Mouse (Mus musculus) liver, embryonic 14.5 days (tissue): ENCODE measurements around the gene Olfr1312. TPM values are rescaled to one million over a fixed set of nuclear protein-coding genes. Genes with fewer than 3 reads are reported as not detected.

Experiments
- ATAC-seq: fragments of 200-750 bp; cut with Nextera tagmentation; 2 replicates; pipeline ENCODE4 v1.8.0; 2017; ENCODE audit warnings: moderate number of reproducible peaks, mild to moderate bottlenecking, moderate library complexity; ENCODE audit not compliant: insufficient read depth
- DNase-seq, 3 experiments: peaks; one replicate each; pipeline ENCODE4 v3.0.0-alpha.2; 2012 to 2013; ENCODE audit warnings: low read depth in 3 of 3, low spot score in 3 of 3
- H3K27ac ChIP-seq: fragments of 300-500 bp; sonication (generic); 2 replicates; pipeline ENCODE4 v1.5.1; 2014; ENCODE audit warnings: moderate library complexity, mild to moderate bottlenecking, control low read depth, inconsistent platforms
- H3K27me3 ChIP-seq: fragments of 300-500 bp; sonication (generic); 2 replicates; pipeline ENCODE4 v1.6.1; 2014; ENCODE audit warnings: mild to moderate bottlenecking, low read length, moderate library complexity; ENCODE audit not compliant: control insufficient read depth, insufficient read depth
- H3K36me3 ChIP-seq: fragments of 300-500 bp; sonication (generic); replicated peaks from 2 replicates; pipeline ENCODE4 v1.6.1; 2014; ENCODE audit warnings: low read depth; ENCODE audit not compliant: control insufficient read depth, insufficient read depth
- H3K4me1 ChIP-seq, 2 experiments: fragments of 200-500 bp in 1 of 2; fragments of 300-500 bp in 1 of 2; sonication (generic) in 1 of 2; replicated peaks; 2 replicates each; pipeline ENCODE4 v1.6.1; 2012 to 2014; ENCODE audit warnings: antibody characterized with exemption in 1 of 2, inconsistent platforms in 1 of 2, low read length in 1 of 2; ENCODE audit not compliant: control insufficient read depth in 2 of 2, insufficient read depth in 2 of 2
- H3K4me2 ChIP-seq: fragments of 300-500 bp; sonication (generic); 2 replicates; pipeline ENCODE4 v1.6.1; 2014; ENCODE audit warnings: low read depth, mild to moderate bottlenecking, control low read depth, moderate library complexity
- H3K4me3 ChIP-seq, 2 experiments: fragments of 200-500 bp in 1 of 2; fragments of 300-500 bp in 1 of 2; sonication (generic) in 1 of 2; 2 replicates each; pipeline ENCODE4 v1.5.1; 2012 to 2014; ENCODE audit warnings: low read depth in 2 of 2, low read length in 2 of 2, mild to moderate bottlenecking in 2 of 2, control low read depth in 1 of 2, inconsistent platforms in 1 of 2, moderate library complexity in 1 of 2; ENCODE audit not compliant: insufficient read depth in 1 of 2
- H3K9ac ChIP-seq: fragments of 300-500 bp; sonication (generic); replicated peaks from 2 replicates; pipeline ENCODE4 v1.6.1; 2014; ENCODE audit warnings: mild to moderate bottlenecking, control low read depth, moderate library complexity
- H3K9me3 ChIP-seq: fragments of 300-500 bp; sonication (generic); 2 replicates; pipeline ENCODE4 v1.6.1; 2016; ENCODE audit warnings: low read length, mixed read lengths; ENCODE audit not compliant: control insufficient read depth
- CTCF ChIP-seq: IDR thresholded peaks from 2 replicates; pipeline ENCODE4 v1.5.1; 2016; ENCODE audit warnings: antibody characterized with exemption, low read depth, control low read depth
- EP300 ChIP-seq: IDR thresholded peaks from 2 replicates; pipeline ENCODE4 v1.6.1; 2016; ENCODE audit warnings: antibody characterized with exemption, low read depth
- WGBS: fragments of 180-500 bp; shearing (Covaris S2); extraction: QIAGEN DNeasy Blood & Tissue Kit; methylation state at CpG from one replicate; pipeline ENCODE4 v1.1.7; 2014; ENCODE audit not compliant: insufficient replicate concordance; 5-methylcytosine and 5-hydroxymethylcytosine counted together
- polyA plus RNA-seq, 2 experiments: library from polyadenylated mRNA; depleted of rRNA in 1 of 2; stranded (reverse) in 1 of 2; unstranded in 1 of 2; fragments of >200 nt; fragmentation: Nextera tagmentation in 1 of 2; extraction: Ambion mirVana in 1 of 2; gene quantifications; 2 replicates each; pipeline versions ENCODE4 v1.2.1 to v1.2.3; 2012 to 2014

The Olfr1312 gene
- polyA plus RNA-seq, 2 experiments = not detected

GRCm38 (mm10) chr2:112014900-112015299 is 35.1 kb downstream of the Olfr1312 start:
- H3K4me2 ChIP-seq = no peak overlapping the region
- H3K4me1 ChIP-seq = no peaks in the 10 kb centered on the region

GRCm38 (mm10) chr2:112012608-112013007 is 37.4 kb downstream of the Olfr1312 start, which contains the start of gene Olfr1310:
Gene Olfr1310, minus strand, starts transcription at chr2:112012708.
- TF ChIP-seq CTCF = no peak
- no peak for TF ChIP-seq EP300
- Histone ChIP-seq H3K4me2 (no peak within 1 kb of the TSS), H3K36me3 (no peaks in the 10 kb centered on the region), H3K27ac (no peak within 1 kb of the TSS), H3K9ac (no peak within 1 kb of the TSS), H3K4me3 (no peak within 1 kb of the TSS), H3K4me1 (no peaks in the 10 kb centered on the region), H3K27me3 (no peaks in the 10 kb centered on the region), H3K9me3 (no peaks in the 10 kb centered on the region)
- DNase-seq = no peak
- ATAC-seq = no peak

More at GRCm38 (mm10) chr2:112014900-112015299, 35.1 kb downstream of the Olfr1312 start:
- H3K27ac ChIP-seq = no peak overlapping the region
- no peak overlapping the region for H3K9ac ChIP-seq
- DNase-seq = no peak
- no peaks in the 10 kb centered on the region for H3K9me3 ChIP-seq
- no peak for TF ChIP-seq EP300
- no peak for TF ChIP-seq CTCF
- WGBS = 59% methylated on average over 3 of the region's 3 CpGs
- no peaks in the 10 kb centered on the region for H3K36me3 ChIP-seq
- no peaks in the 10 kb centered on the region for H3K27me3 ChIP-seq
- H3K4me3 ChIP-seq = no peak overlapping the region
- ATAC-seq = no peak

- Histone ChIP-seq H3K4me3 (no peak within 1 kb of the TSS), H3K27ac (no peak within 1 kb of the TSS), H3K27me3 (no peaks in the 10 kb centered on the region), H3K36me3 (no peaks in the 10 kb centered on the region), H3K4me2 (no peak within 1 kb of the TSS), H3K9ac (no peak within 1 kb of the TSS), H3K9me3 (no peaks in the 10 kb centered on the region), H3K4me1 (no peaks in the 10 kb centered on the region)
- TF ChIP-seq EP300 (no peak), CTCF (no peak)
- 38% methylated on average over 1 of the region's 1 CpGs for WGBS
- DNase-seq (no peak), ATAC-seq (no peak)
Observed at GRCm38 (mm10) chr2:111990181-111990580, 59.9 kb downstream of the Olfr1312 start, which contains the start of gene Olfr1309. Gene Olfr1309, minus strand, starts transcription at chr2:111990281.

Other genes starting within 250 kb of the Olfr1312 start
- gene Olfr1303, start 229.9 kb downstream of the Olfr1312 start, polyA plus RNA-seq (2012; rRNA removed) = not detected in 2 replicates
- gene Olfr1303, start 229.9 kb downstream of the Olfr1312 start, polyA plus RNA-seq (2014; fragmentation: Nextera tagmentation; extraction: Ambion mirVana) = not detected in 2 replicates
- gene Olfr1305, start 173.1 kb downstream of the Olfr1312 start, polyA plus RNA-seq (2012; rRNA removed) = not detected in 2 replicates
- not detected in 2 replicates for gene Olfr1305, start 173.1 kb downstream of the Olfr1312 start, polyA plus RNA-seq (2014; fragmentation: Nextera tagmentation; extraction: Ambion mirVana)
- not detected in 2 replicates for gene Olfr1306, start 134.0 kb downstream of the Olfr1312 start, polyA plus RNA-seq (2012; rRNA removed)
- not detected in 2 replicates for gene Olfr1306, start 134.0 kb downstream of the Olfr1312 start, polyA plus RNA-seq (2014; fragmentation: Nextera tagmentation; extraction: Ambion mirVana)
- not detected in 2 replicates for gene Olfr1307, start 100.8 kb downstream of the Olfr1312 start, polyA plus RNA-seq (2012; rRNA removed)
- gene Olfr1307, start 100.8 kb downstream of the Olfr1312 start, polyA plus RNA-seq (2014; fragmentation: Nextera tagmentation; extraction: Ambion mirVana) = not detected in 2 replicates
- not detected in 2 replicates for gene Olfr1308, start 85.3 kb downstream of the Olfr1312 start, polyA plus RNA-seq (2012; rRNA removed)
- not detected in 2 replicates for gene Olfr1308, start 85.3 kb downstream of the Olfr1312 start, polyA plus RNA-seq (2014; fragmentation: Nextera tagmentation; extraction: Ambion mirVana)
- gene Olfr1309, start 60.0 kb downstream of the Olfr1312 start, polyA plus RNA-seq (2012; rRNA removed) = not detected in 2 replicates
- gene Olfr1309, start 60.0 kb downstream of the Olfr1312 start, polyA plus RNA-seq (2014; fragmentation: Nextera tagmentation; extraction: Ambion mirVana) = not detected in 2 replicates
- not detected in 2 replicates for gene Olfr1310, start 37.5 kb downstream of the Olfr1312 start, polyA plus RNA-seq (2012; rRNA removed)
- gene Olfr1310, start 37.5 kb downstream of the Olfr1312 start, polyA plus RNA-seq (2014; fragmentation: Nextera tagmentation; extraction: Ambion mirVana) = not detected in 2 replicates
- not detected in 2 replicates for gene Olfr1311, start 25.8 kb downstream of the Olfr1312 start, polyA plus RNA-seq (2012; rRNA removed)
- gene Olfr1311, start 25.8 kb downstream of the Olfr1312 start, polyA plus RNA-seq (2014; fragmentation: Nextera tagmentation; extraction: Ambion mirVana) = not detected in 2 replicates
- not detected in 2 replicates for gene Olfr1313, start 27.6 kb upstream of the Olfr1312 start, polyA plus RNA-seq (2012; rRNA removed)
- gene Olfr1313, start 27.6 kb upstream of the Olfr1312 start, polyA plus RNA-seq (2014; fragmentation: Nextera tagmentation; extraction: Ambion mirVana) = not detected in 2 replicates
- gene Olfr1314, start 46.5 kb upstream of the Olfr1312 start, polyA plus RNA-seq (2012; rRNA removed) = not detected in 2 replicates
- gene Olfr1314, start 46.5 kb upstream of the Olfr1312 start, polyA plus RNA-seq (2014; fragmentation: Nextera tagmentation; extraction: Ambion mirVana) = not detected in 2 replicates
- not detected in 2 replicates for gene Olfr1315-ps1, start 65.2 kb upstream of the Olfr1312 start, polyA plus RNA-seq (2012; rRNA removed)
- gene Olfr1315-ps1, start 65.2 kb upstream of the Olfr1312 start, polyA plus RNA-seq (2014; fragmentation: Nextera tagmentation; extraction: Ambion mirVana) = not detected in 2 replicates
- not detected in 2 replicates for gene Olfr1316, start 84.7 kb upstream of the Olfr1312 start, polyA plus RNA-seq (2012; rRNA removed)
- not detected in 2 replicates for gene Olfr1316, start 84.7 kb upstream of the Olfr1312 start, polyA plus RNA-seq (2014; fragmentation: Nextera tagmentation; extraction: Ambion mirVana)
- not detected in 2 replicates for gene Olfr1317, start 90.1 kb upstream of the Olfr1312 start, polyA plus RNA-seq (2012; rRNA removed)
- not detected in 2 replicates for gene Olfr1317, start 90.1 kb upstream of the Olfr1312 start, polyA plus RNA-seq (2014; fragmentation: Nextera tagmentation; extraction: Ambion mirVana)
- gene Olfr1318, start 104.0 kb upstream of the Olfr1312 start, polyA plus RNA-seq (2012; rRNA removed) = not detected in 2 replicates
- not detected in 2 replicates for gene Olfr1318, start 104.0 kb upstream of the Olfr1312 start, polyA plus RNA-seq (2014; fragmentation: Nextera tagmentation; extraction: Ambion mirVana)
- 2.4 and 2.9 TPM in 2 replicates for gene Lpcat4, start 189.2 kb upstream of the Olfr1312 start, polyA plus RNA-seq (2012; rRNA removed)
- 1.9 and 2.1 TPM in 2 replicates for gene Lpcat4, start 189.2 kb upstream of the Olfr1312 start, polyA plus RNA-seq (2014; fragmentation: Nextera tagmentation; extraction: Ambion mirVana)
- gene Nutm1, start 209.1 kb upstream of the Olfr1312 start, polyA plus RNA-seq (2012; rRNA removed) = not detected in 2 replicates
- not detected in 2 replicates for gene Nutm1, start 209.1 kb upstream of the Olfr1312 start, polyA plus RNA-seq (2014; fragmentation: Nextera tagmentation; extraction: Ambion mirVana)
- gene Nop10, start 211.7 kb upstream of the Olfr1312 start, polyA plus RNA-seq (2012; rRNA removed) = 82.3 and 93.1 TPM in 2 replicates
- 164 and 166 TPM in 2 replicates for gene Nop10, start 211.7 kb upstream of the Olfr1312 start, polyA plus RNA-seq (2014; fragmentation: Nextera tagmentation; extraction: Ambion mirVana)
- gene Slc12a6, start 215.6 kb upstream of the Olfr1312 start, polyA plus RNA-seq (2012; rRNA removed) = 6.9 and 8.7 TPM in 2 replicates
- gene Slc12a6, start 215.6 kb upstream of the Olfr1312 start, polyA plus RNA-seq (2014; fragmentation: Nextera tagmentation; extraction: Ambion mirVana) = 3.4 and 4.9 TPM in 2 replicates
- gene Gm21985, start 216.1 kb upstream of the Olfr1312 start, polyA plus RNA-seq (2012; rRNA removed) = not detected in 2 replicates
- gene Gm21985, start 216.1 kb upstream of the Olfr1312 start, polyA plus RNA-seq (2014; fragmentation: Nextera tagmentation; extraction: Ambion mirVana) = not detected in 2 replicates